Comparison of ENCODE assay signal across 8 mouse cellular contexts in the genomic region with DNA sequence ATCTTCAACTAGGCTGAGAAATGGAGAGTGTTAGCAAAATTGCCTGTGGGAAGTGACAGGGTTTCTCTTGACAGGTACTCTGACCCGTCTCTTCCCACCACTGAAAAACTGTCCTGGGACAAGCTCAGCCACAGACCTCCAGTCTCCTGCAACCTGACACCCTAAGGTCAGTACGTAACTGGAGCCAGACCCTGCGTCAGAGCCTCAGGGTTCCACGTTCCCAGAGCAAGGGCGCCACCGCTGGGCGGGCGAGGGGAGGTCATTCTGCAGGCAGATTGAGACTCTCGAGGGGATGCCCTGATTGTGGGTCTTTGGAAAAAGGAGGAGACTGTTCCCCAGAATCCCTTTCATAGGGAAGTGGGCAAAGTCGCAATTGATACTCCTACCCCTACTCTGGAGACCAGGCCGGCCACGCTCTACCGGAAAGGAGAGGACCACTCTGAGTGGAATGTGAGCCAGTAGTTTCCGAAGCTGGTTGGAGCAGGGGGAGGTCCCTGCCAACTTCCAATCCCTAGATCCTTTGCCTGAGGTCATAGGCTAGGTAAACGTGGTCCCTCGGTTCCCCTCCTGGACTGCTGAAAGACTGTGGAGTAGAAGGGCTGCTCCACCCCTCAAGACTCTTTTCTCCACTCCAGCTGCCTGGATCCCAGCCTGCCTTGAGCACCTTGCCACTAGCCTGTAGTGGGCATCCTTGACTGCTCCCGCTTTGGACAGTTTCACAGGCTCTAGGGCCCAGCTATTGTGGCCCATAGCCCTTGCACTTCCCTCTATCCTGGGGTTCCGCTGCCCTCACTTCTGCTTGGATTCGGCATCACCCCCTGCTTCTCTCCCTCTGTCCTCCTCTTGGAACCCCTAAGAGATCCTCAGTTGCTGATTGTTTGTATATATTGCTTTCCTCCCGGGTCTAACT.
DNase-seq lines count a peak whose midpoint lies in the region; ATAC-seq and TF ChIP-seq lines count a peak whose summit lies in the region.

No protein-coding gene starts in this region.

- H3K4me3 ChIP-seq in neural tube, embryonic 15.5 days (replicated peaks) = no peak overlapping the region
- no peak overlapping the region for H3K4me3 ChIP-seq in intestine, postnatal 0 days (ENCODE audit: low read depth, low read length)
- no peak overlapping the region for H3K4me3 ChIP-seq in lung, embryonic 14.5 days (ENCODE audit: low read depth, low read length)

- 19% methylated on average over 20 of the region's 20 CpGs for WGBS in neural tube, embryonic 15.5 days
- WGBS in intestine, postnatal 0 days = 14% methylated on average over 20 of the region's 20 CpGs
- WGBS in lung, embryonic 14.5 days = 14% methylated on average over 20 of the region's 20 CpGs

- H3K9ac ChIP-seq in neural tube, embryonic 15.5 days (replicated peaks) = no peak overlapping the region
- H3K9ac ChIP-seq in intestine, postnatal 0 days (ENCODE audit: low read depth, low read length) = no peak overlapping the region
- no peak overlapping the region for H3K9ac ChIP-seq in lung, embryonic 14.5 days

- H3K9me3 ChIP-seq in neural tube, embryonic 15.5 days (replicated peaks) = no peaks in the 10 kb centered on the region
- no peaks in the 10 kb centered on the region for H3K9me3 ChIP-seq in intestine, postnatal 0 days (ENCODE audit: control insufficient read depth)
- no peaks in the 10 kb centered on the region for H3K9me3 ChIP-seq in lung, embryonic 14.5 days (ENCODE audit: low read depth, low read length)

- no peaks in the 10 kb centered on the region for H3K36me3 ChIP-seq in neural tube, embryonic 15.5 days
- no peaks in the 10 kb centered on the region for H3K36me3 ChIP-seq in intestine, postnatal 0 days (ENCODE audit: control insufficient read depth, insufficient read depth)
- no peaks in the 10 kb centered on the region for H3K36me3 ChIP-seq in lung, embryonic 14.5 days (ENCODE audit: insufficient read depth)

- peaks cover 7% of the 10 kb centered on the region; the same call in 1 of the 2 replicates for H3K27me3 ChIP-seq in neural tube, embryonic 15.5 days (replicated peaks)
- no peaks in the 10 kb centered on the region for H3K27me3 ChIP-seq in intestine, postnatal 0 days (replicated peaks; ENCODE audit: control insufficient read depth, insufficient read depth, low read length)
- H3K27me3 ChIP-seq in lung, embryonic 14.5 days (ENCODE audit: insufficient read depth, low read length) = no peaks in the 10 kb centered on the region

- peak; percentile 73 for TF ChIP-seq CTCF in intestine, postnatal 0 days (IDR thresholded peaks at IDR 0.05; ENCODE audit: low read depth)
- TF ChIP-seq CTCF in lung, embryonic 14.5 days (IDR thresholded peaks at IDR 0.05; ENCODE audit: low read depth) = peak; percentile 74

- no peaks in the 10 kb centered on the region for H3K4me1 ChIP-seq in neural tube, embryonic 15.5 days
- H3K4me1 ChIP-seq in intestine, postnatal 0 days (replicated peaks; ENCODE audit: control insufficient read depth, insufficient read depth, low read length) = no peaks in the 10 kb centered on the region
- H3K4me1 ChIP-seq in lung, embryonic 14.5 days (ENCODE audit: insufficient read depth) = no peaks in the 10 kb centered on the region

- no peak for ATAC-seq in neural tube, embryonic 15.5 days (ENCODE audit: low FRiP score)
- no peak for ATAC-seq in intestine, postnatal 0 days
- peak; percentile 91 for ATAC-seq in lung, embryonic 14.5 days (ENCODE audit: insufficient read depth)

- H3K4me2 ChIP-seq in neural tube, embryonic 15.5 days = no peak overlapping the region
- no peak overlapping the region for H3K4me2 ChIP-seq in intestine, postnatal 0 days (replicated peaks; ENCODE audit: low read depth)
- H3K4me2 ChIP-seq in lung, embryonic 14.5 days = peak overlapping the region; percentile 32; the same call in 1 of the 2 replicates

- DNase-seq in neural tube, embryonic 10.5 days (ENCODE audit: extremely low spot score, low spot score) = peak; percentile 83
- peak; percentile 20 to 24 for DNase-seq in adrenal gland, postnatal 4 days (ENCODE audit: low spot score in 2 of 2)
- peak; percentile 77 for DNase-seq in gastrocnemius, postnatal 10 days
- DNase-seq in lung, embryonic 14.5 days = peak; percentile 77
- DNase-seq in testis, postnatal 14 days (ENCODE audit: low spot score) = peak; percentile 18
- no peak for DNase-seq in urinary bladder, adult 18-20 months (ENCODE audit: low spot score in 2 of 2)

- no peak overlapping the region for H3K27ac ChIP-seq in neural tube, embryonic 15.5 days (replicated peaks)
- no peak overlapping the region for H3K27ac ChIP-seq in intestine, postnatal 0 days (ENCODE audit: low read depth, low read length)
- H3K27ac ChIP-seq in lung, embryonic 14.5 days (ENCODE audit: low read depth) = no peak overlapping the region

Comparison
In these comparisons a context has a peak if more than half of its experiments do, and no peak if none do; other contexts are left out.
1. DNase-seq: peak in neural tube, embryonic 10.5 days (single experiment), adrenal gland, postnatal 4 days (2 of 2), gastrocnemius, postnatal 10 days (single experiment), lung, embryonic 14.5 days (single experiment) and testis, postnatal 14 days (single experiment); none in urinary bladder, adult 18-20 months (0 of 2).